ENCODE assay signal across 25 mouse cellular contexts in genomic region chr9:77920481-77920880, GRCm38 (mm10).
"Had no signal": no experiment of that assay in that cellular context is flagged by ENCODE, and none has a peak within 500 bp of the region (broad histone marks: within the 10 kb centered on the region; RNA-seq: fewer than 3 reads in every experiment).

No protein-coding gene starts in this region.

- H3K4me2 ChIP-seq: heart, embryonic 12.5 days; heart, embryonic 15.5 days; hindbrain, embryonic 12.5 days; hindbrain, embryonic 14.5 days; intestine, embryonic 15.5 days; limb, embryonic 13.5 days; limb, embryonic 15.5 days; liver, embryonic 13.5 days; liver, embryonic 15.5 days had no signal

- H3K27me3 ChIP-seq: heart, embryonic 12.5 days; heart, embryonic 15.5 days; hindbrain, embryonic 12.5 days; intestine, embryonic 15.5 days; limb, embryonic 13.5 days; limb, embryonic 15.5 days; liver, embryonic 13.5 days had no signal

- H3K9ac ChIP-seq: heart, embryonic 12.5 days; heart, embryonic 15.5 days; hindbrain, embryonic 12.5 days; hindbrain, embryonic 14.5 days; intestine, embryonic 15.5 days; limb, embryonic 13.5 days; limb, embryonic 15.5 days; liver, embryonic 13.5 days; liver, embryonic 15.5 days had no signal

- H3K27ac ChIP-seq: gastrocnemius, adult 2 months; heart, embryonic 15.5 days; hindbrain, embryonic 10.5 days; hindbrain, embryonic 12.5 days; hindbrain, embryonic 14.5 days; intestine, embryonic 15.5 days; limb, embryonic 13.5 days; limb, embryonic 15.5 days; liver, embryonic 13.5 days; liver, embryonic 15.5 days had no signal

- H3K36me3 ChIP-seq: heart, embryonic 12.5 days; heart, embryonic 15.5 days; hindbrain, embryonic 12.5 days; limb, embryonic 13.5 days; limb, embryonic 15.5 days; liver, embryonic 13.5 days; liver, embryonic 15.5 days had no signal

- ATAC-seq: hindbrain, embryonic 16.5 days; inflammation-experienced regulatory T-cells, adult 6 months; intestine, embryonic 15.5 days; intestine, postnatal 0 days had no signal

- H3K9me3 ChIP-seq: heart, embryonic 12.5 days; heart, embryonic 15.5 days; hindbrain, embryonic 10.5 days; hindbrain, embryonic 12.5 days; intestine, embryonic 15.5 days; limb, embryonic 13.5 days; limb, embryonic 15.5 days; liver, embryonic 13.5 days; liver, embryonic 15.5 days had no signal

- H3K4me3 ChIP-seq: gastrocnemius, adult 2 months; heart, embryonic 12.5 days; heart, embryonic 15.5 days; hindbrain, embryonic 10.5 days; hindbrain, embryonic 12.5 days; intestine, embryonic 15.5 days; limb, embryonic 13.5 days; limb, embryonic 15.5 days; liver, embryonic 13.5 days; liver, embryonic 15.5 days had no signal

- DNase-seq: gastrocnemius, adult 2 months; gastrocnemius, postnatal 10 days; gastrocnemius, postnatal 25 days; heart, postnatal 14 days; heart, postnatal 4 days; kidney, adult 18-20 months; kidney, adult 8-10 months; kidney, postnatal 10 days; kidney, postnatal 25 days; layer of hippocampus, adult 9-11 months; layer of hippocampus, postnatal 36 days; left cerebral cortex, postnatal 4 days; liver, embryonic 13.5 days had no signal
